Mouse (Mus musculus): ENCODE results near the gene Ltbp2.

Gene Ltbp2

GRCm38 (mm10) chr12:84876481-84877121, at the start of gene Ltbp2:
TSS of gene Ltbp2 (minus strand) at chr12:84876532.
- DNase-seq, result peak; percentile 97

- DNase-seq, result no peak
These were observed 48.0 kb upstream of the Ltbp2 start for GRCm38 (mm10) chr12:84924324-84924723.

- no peak for DNase-seq
These were observed 45.6 kb upstream of the Ltbp2 start for GRCm38 (mm10) chr12:84921881-84922419.

GRCm38 (mm10) chr12:84918809-84919208, 42.5 kb upstream of the Ltbp2 start:
- DNase-seq, result no peak

- no peak for DNase-seq
These were observed 41.5 kb upstream of the Ltbp2 start for GRCm38 (mm10) chr12:84917799-84918198.

- DNase-seq, result no peak
These were observed 38.6 kb upstream of the Ltbp2 start for GRCm38 (mm10) chr12:84914959-84915358.

- DNase-seq, result no peak
These were observed 36.3 kb upstream of the Ltbp2 start for GRCm38 (mm10) chr12:84912652-84913104.

- no peak for DNase-seq
These were observed 35.3 kb upstream of the Ltbp2 start for GRCm38 (mm10) chr12:84911640-84912039.

GRCm38 (mm10) chr12:84910066-84910465, 33.7 kb upstream of the Ltbp2 start:
- DNase-seq, result no peak

GRCm38 (mm10) chr12:84907627-84908480, 31.5 kb upstream of the Ltbp2 start:
- DNase-seq, result no peak

GRCm38 (mm10) chr12:84907024-84907626, 30.8 kb upstream of the Ltbp2 start:
- DNase-seq, result no peak

- no peak for DNase-seq
These were observed 28.1 kb upstream of the Ltbp2 start for GRCm38 (mm10) chr12:84904399-84904798.

- DNase-seq, result no peak
These were observed 24.0 kb upstream of the Ltbp2 start for GRCm38 (mm10) chr12:84900317-84900716.

GRCm38 (mm10) chr12:84897322-84897721, 21.0 kb upstream of the Ltbp2 start:
- DNase-seq, result no peak

- DNase-seq, result no peak
These were observed 19.9 kb upstream of the Ltbp2 start for GRCm38 (mm10) chr12:84896235-84896634.

GRCm38 (mm10) chr12:84893648-84894628, 17.6 kb upstream of the Ltbp2 start:
- no peak for DNase-seq

- DNase-seq, result no peak
These were observed 14.0 kb upstream of the Ltbp2 start for GRCm38 (mm10) chr12:84890289-84890688.

GRCm38 (mm10) chr12:84885107-84885876, 9.0 kb upstream of the Ltbp2 start:
- no peak for DNase-seq

GRCm38 (mm10) chr12:84884423-84885076, 8.2 kb upstream of the Ltbp2 start:
- DNase-seq, result no peak

- DNase-seq, result no peak
These were observed 6.5 kb upstream of the Ltbp2 start for GRCm38 (mm10) chr12:84882796-84883195.

- no peak for DNase-seq
These were observed 3.8 kb upstream of the Ltbp2 start for GRCm38 (mm10) chr12:84880091-84880490.

Data from thymus, postnatal 4 days (tissue).